Mouse (Mus musculus) heart, postnatal 0 days (tissue): ENCODE data around the gene F2r.

Experiments
- CTCF ChIP-seq: IDR thresholded peaks from 2 replicates; pipeline ENCODE4 v1.5.1; 2016; ENCODE audit warnings: antibody characterized with exemption, control low read depth, low read depth
- EP300 ChIP-seq: IDR thresholded peaks from 2 replicates; pipeline ENCODE4 v1.6.1; 2016; ENCODE audit warnings: antibody characterized with exemption, low read depth

DNA sequence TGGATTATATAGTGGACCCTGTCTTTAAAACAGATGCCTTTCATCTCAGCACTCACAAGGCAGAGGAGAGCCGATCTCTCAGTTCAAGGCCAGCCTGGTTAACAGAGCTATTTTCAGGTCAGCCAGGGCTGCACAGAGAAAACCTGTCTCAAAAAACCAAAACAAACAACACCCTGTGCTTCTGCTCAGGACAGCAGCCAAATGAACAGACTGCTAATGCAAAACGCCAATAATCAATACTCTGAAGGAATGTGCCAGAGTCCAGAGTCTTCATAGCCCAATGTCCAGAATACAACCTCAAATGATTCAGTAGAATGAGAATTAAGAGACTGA lies 9.2 kb downstream of the F2r start:
- TF ChIP-seq CTCF (no peak), EP300 (no peak)
